Mouse (Mus musculus): Measurements from ENCODE around the gene Acadl.

DNA sequence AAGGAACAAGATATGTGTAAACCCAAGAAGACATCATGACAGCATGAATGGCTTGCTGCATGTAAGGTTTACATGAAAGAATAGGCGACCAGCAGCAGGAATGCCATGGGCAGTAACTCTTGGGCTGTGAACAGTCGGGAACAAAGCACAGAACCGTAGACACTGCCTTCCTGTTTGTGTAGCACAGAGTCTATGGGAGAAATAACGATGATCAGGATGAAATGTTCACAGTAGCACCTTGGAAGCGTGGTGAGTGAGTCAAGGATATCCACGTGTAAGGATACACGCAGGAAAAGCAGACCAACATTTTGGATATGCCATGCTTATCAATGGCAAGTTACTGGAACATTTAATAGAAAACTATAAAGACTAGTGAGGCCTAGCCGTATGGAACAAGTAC is 48.3 kb downstream of the Acadl start:
- TF ChIP-seq POLR2A (IDR thresholded peaks at IDR 0.05; ENCODE audit: insufficient read depth, low read length) (no peak), CTCF (IDR thresholded peaks at IDR 0.05; ENCODE audit: low read depth, low read length) (no peak), EP300 (IDR thresholded peaks at IDR 0.05; ENCODE audit: insufficient read depth, low read depth, low read length) (no peak)

All from ES-Bruce4 (cell line).